Mouse (Mus musculus): ENCODE measurements around the gene Abce1.

Abce1 gene

GRCm38 (mm10) chr8:79639586-79640451, 71.7 kb downstream of the Abce1 start, which contains the start of gene Otud4:
Otud4 (plus strand) TSS chr8:79639618.
- peak; percentile 48 to 51 for DNase-seq (ENCODE audit: low spot score in 2 of 2)

GRCm38 (mm10) chr8:79638707-79639549, 72.6 kb downstream of the Abce1 start:
- DNase-seq (ENCODE audit: low spot score in 2 of 2): peak; percentile 98

DNA sequence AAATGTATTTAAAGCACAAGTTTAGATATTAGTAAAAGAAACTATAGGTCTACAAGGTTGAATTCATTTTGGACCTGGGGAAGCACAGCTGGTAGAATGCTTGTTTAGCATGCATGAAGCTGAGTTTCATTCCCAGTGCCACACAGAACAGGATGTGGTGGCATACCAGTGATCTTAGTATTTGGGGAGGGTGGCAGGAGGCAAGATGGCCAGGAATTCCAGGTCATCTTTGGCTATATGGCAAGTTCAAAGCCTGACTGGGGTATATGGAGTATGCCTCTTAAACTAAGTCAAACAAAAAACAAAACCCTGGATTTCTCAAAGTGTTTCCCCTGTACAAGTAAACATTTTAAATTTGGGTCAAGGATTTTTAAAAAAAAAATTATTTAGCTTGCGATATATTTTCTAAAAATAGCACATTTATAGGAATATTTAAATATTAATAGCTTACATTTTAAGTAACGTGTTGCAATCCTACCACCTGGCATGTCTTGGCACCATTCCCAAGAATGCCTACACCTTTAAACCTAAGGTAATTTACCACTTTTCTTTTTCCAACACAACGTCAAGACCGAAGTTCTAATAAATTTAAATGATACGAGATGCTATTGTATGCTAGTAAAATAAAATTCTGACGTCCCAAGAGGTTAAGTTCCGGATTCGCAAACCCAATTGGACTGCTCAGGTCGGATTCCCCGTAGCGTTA, 73.4 kb downstream of the Abce1 start:
- no peak for DNase-seq (ENCODE audit: low spot score in 2 of 2)

- no peak for DNase-seq (ENCODE audit: low spot score in 2 of 2)
These were observed 74.3 kb downstream of the Abce1 start for GRCm38 (mm10) chr8:79637237-79637636.

GRCm38 (mm10) chr8:79636151-79636550, 75.4 kb downstream of the Abce1 start:
- no peak for DNase-seq (ENCODE audit: low spot score in 2 of 2)

DNA sequence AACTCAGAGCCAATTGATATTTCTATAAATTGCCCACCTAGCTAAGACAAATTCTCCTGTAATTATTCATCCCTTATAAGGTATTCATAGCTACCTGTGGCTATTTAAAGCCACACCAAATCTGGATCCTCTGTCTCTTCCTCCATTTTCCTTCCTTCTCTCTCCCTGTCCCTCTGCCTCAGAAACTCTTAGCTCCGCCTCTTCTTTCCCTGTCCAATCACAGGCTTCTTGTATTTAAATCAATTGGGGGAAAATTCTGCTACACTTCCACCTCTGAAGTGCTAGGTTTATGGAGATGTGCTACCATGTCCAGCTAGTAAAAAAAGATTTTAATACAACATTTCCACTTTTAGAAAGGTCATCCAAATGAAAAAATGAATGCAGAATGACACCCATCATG, 76.0 kb downstream of the Abce1 start:
- DNase-seq (ENCODE audit: low spot score in 2 of 2): no peak

All from natural killer cell, adult 2 months (primary cell).